Mouse (Mus musculus): ENCODE results near the gene 1700092M07Rik.

DNA sequence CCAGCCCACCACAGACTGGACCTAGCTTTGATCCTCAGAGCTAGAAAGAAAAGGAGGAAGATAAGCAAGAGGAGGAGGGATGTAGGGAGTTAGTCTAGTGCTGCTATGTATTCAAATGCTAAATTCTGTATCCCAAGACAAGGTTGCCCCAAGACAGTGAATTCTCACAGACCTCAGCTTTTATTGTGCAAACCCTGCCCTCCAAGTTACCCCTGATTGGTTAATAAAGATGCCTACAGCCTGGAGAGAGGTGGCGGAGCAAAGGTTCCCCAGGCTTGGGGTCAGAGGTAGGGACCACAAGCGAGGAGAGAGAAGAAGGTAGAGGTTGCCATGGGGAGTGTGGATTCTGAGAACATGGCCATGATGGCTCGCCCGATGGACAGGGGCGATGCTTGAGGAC lies 47.8 kb upstream of the 1700092M07Rik start:
- no peak for TF ChIP-seq POLR2A (IDR thresholded peaks at IDR 0.05; ENCODE audit: low read depth, low read length)
- no peak for TF ChIP-seq CTCF (IDR thresholded peaks at IDR 0.05; ENCODE audit: extremely low read depth, insufficient read length, insufficient replicate concordance, low read depth, low read length)

All from small intestine, adult 2 months (tissue).